ENCODE assay signal across 12 mouse cellular contexts in the genomic region with DNA sequence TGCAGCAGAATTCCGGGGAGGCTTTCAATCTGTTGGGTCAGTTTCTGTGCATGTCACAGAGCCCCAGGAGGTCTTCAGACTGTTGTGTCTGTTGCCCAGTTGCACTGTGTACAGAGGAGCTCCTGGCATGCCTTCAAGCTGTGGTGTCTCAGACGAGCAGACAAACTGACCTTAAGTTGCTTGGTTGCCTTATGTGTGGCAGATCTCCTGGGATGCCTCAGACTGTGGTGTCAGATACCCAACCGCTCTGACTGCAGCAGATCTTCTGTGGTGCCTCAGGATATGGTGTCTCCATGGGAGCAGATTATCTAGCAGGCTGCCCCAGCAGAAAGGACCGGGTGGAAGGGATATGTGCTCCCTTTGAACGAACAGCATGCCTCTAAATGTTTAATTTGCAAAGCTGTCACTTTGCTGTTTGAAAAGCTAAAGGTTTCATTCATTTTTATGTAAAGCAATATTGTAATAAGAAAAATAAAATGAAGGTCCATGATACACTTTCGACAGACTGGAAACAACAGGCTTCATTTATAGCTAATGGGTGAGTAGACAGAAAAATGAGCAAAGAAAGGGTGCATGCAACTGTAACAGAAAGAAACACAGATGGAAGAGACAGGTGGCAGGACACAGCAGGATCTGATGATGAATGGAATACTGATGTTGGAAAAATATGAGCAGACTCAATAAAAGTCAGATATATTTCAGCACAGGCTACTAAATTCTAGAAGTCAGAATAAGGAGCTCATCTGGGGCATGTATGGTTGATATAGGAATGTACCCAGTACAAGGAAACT.
DNase-seq lines count a peak whose midpoint lies in the region; ATAC-seq lines count a peak whose summit lies in the region.
"Had no signal": no experiment of that assay in that cellular context is flagged by ENCODE, and none has a peak within 500 bp of the region (broad histone marks: within the 10 kb centered on the region; RNA-seq: fewer than 3 reads in every experiment).

No protein-coding gene starts in this region.

- H3K4me1 ChIP-seq in midbrain, embryonic 14.5 days (ENCODE audit: control insufficient read depth, insufficient read depth, low read length), result no peaks in the 10 kb centered on the region
- no peaks in the 10 kb centered on the region for H3K4me1 ChIP-seq in midbrain, embryonic 15.5 days
- no peaks in the 10 kb centered on the region for H3K4me1 ChIP-seq in neural tube, embryonic 15.5 days
- H3K4me1 ChIP-seq in heart, embryonic 12.5 days (replicated peaks), result no peaks in the 10 kb centered on the region
- H3K4me1 ChIP-seq: limb, embryonic 13.5 days had no signal

- no peaks in the 10 kb centered on the region for H3K27me3 ChIP-seq in midbrain, embryonic 14.5 days (ENCODE audit: control insufficient read depth, insufficient read depth, low read length)
- no peaks in the 10 kb centered on the region for H3K27me3 ChIP-seq in midbrain, embryonic 15.5 days (replicated peaks)
- H3K27me3 ChIP-seq in neural tube, embryonic 15.5 days (replicated peaks), result no peaks in the 10 kb centered on the region
- no peaks in the 10 kb centered on the region for H3K27me3 ChIP-seq in heart, embryonic 12.5 days (replicated peaks)
- H3K27me3 ChIP-seq: CH12.LX; limb, embryonic 13.5 days had no signal

- H3K4me2 ChIP-seq in midbrain, embryonic 14.5 days (ENCODE audit: low read length), result no peak overlapping the region
- no peak overlapping the region for H3K4me2 ChIP-seq in midbrain, embryonic 15.5 days
- no peak overlapping the region for H3K4me2 ChIP-seq in neural tube, embryonic 15.5 days
- H3K4me2 ChIP-seq in heart, embryonic 12.5 days, result no peak overlapping the region
- H3K4me2 ChIP-seq: limb, embryonic 13.5 days had no signal

- H3K4me3 ChIP-seq in midbrain, embryonic 14.5 days (replicated peaks; ENCODE audit: low read depth, low read length), result no peak overlapping the region
- no peak overlapping the region for H3K4me3 ChIP-seq in midbrain, embryonic 15.5 days
- H3K4me3 ChIP-seq in neural tube, embryonic 15.5 days (replicated peaks), result no peak overlapping the region
- no peak overlapping the region for H3K4me3 ChIP-seq in heart, embryonic 12.5 days
- H3K4me3 ChIP-seq: heart, adult 2 months; limb, embryonic 13.5 days had no signal

- H3K36me3 ChIP-seq in midbrain, embryonic 14.5 days (ENCODE audit: control insufficient read depth, insufficient read depth, low read length), result no peaks in the 10 kb centered on the region
- H3K36me3 ChIP-seq in midbrain, embryonic 15.5 days (replicated peaks), result no peaks in the 10 kb centered on the region
- no peaks in the 10 kb centered on the region for H3K36me3 ChIP-seq in neural tube, embryonic 15.5 days
- no peaks in the 10 kb centered on the region for H3K36me3 ChIP-seq in heart, embryonic 12.5 days
- H3K36me3 ChIP-seq: limb, embryonic 13.5 days had no signal

- DNase-seq in midbrain, embryonic 14.5 days, result no peak
- DNase-seq in cerebellum, postnatal 36 days, result peak; percentile 20 to 34
- DNase-seq in layer of hippocampus, adult 8-10 months (ENCODE audit: low spot score in 2 of 2), result peak; percentile 8 to 18
- no peak for DNase-seq in lung, adult 18-20 months
- DNase-seq: heart, adult 2 months; kidney, postnatal 14 days had no signal

- H3K9me3 ChIP-seq in midbrain, embryonic 14.5 days (ENCODE audit: control insufficient read depth, low read length), result no peaks in the 10 kb centered on the region
- H3K9me3 ChIP-seq in midbrain, embryonic 15.5 days, result no peaks in the 10 kb centered on the region
- no peaks in the 10 kb centered on the region for H3K9me3 ChIP-seq in neural tube, embryonic 15.5 days (replicated peaks)
- H3K9me3 ChIP-seq in heart, embryonic 12.5 days (replicated peaks), result no peaks in the 10 kb centered on the region
- H3K9me3 ChIP-seq: limb, embryonic 13.5 days had no signal

- no peak overlapping the region for H3K9ac ChIP-seq in midbrain, embryonic 14.5 days (replicated peaks; ENCODE audit: low read length)
- H3K9ac ChIP-seq in midbrain, embryonic 15.5 days, result no peak overlapping the region
- H3K9ac ChIP-seq in neural tube, embryonic 15.5 days (replicated peaks), result no peak overlapping the region
- H3K9ac ChIP-seq in heart, embryonic 12.5 days, result no peak overlapping the region
- H3K9ac ChIP-seq: limb, embryonic 13.5 days had no signal

- WGBS in midbrain, embryonic 14.5 days, result 48% methylated on average over 6 of the region's 6 CpGs
- 37% methylated on average over 6 of the region's 6 CpGs for WGBS in midbrain, embryonic 15.5 days
- 60% methylated on average over 6 of the region's 6 CpGs for WGBS in neural tube, embryonic 15.5 days
- 61% methylated on average over 6 of the region's 6 CpGs for WGBS in heart, embryonic 12.5 days

- 0 out of 2 replicates have a peak, but pooled peaks have one; percentile 20 for ATAC-seq in midbrain, embryonic 14.5 days (ENCODE audit: low FRiP score, low TSS enrichment)
- ATAC-seq in midbrain, embryonic 15.5 days (replicated peaks), result no peak
- no peak for ATAC-seq in neural tube, embryonic 15.5 days (ENCODE audit: low FRiP score)
- ATAC-seq in heart, embryonic 12.5 days (ENCODE audit: insufficient number of reproducible peaks, low FRiP score), result no peak
- ATAC-seq: lung, postnatal 0 days had no signal

- no peak overlapping the region for H3K27ac ChIP-seq in midbrain, embryonic 14.5 days (replicated peaks; ENCODE audit: low read depth, low read length)
- no peak overlapping the region for H3K27ac ChIP-seq in midbrain, embryonic 15.5 days
- no peak overlapping the region for H3K27ac ChIP-seq in neural tube, embryonic 15.5 days (replicated peaks)
- no peak overlapping the region for H3K27ac ChIP-seq in heart, embryonic 12.5 days (ENCODE audit: poor library complexity, severe bottlenecking)
- H3K27ac ChIP-seq: heart, adult 2 months; limb, embryonic 13.5 days had no signal

Comparison
In these comparisons a context has a peak if more than half of its experiments do, and no peak if none do; other contexts are left out.
1. DNase-seq: peak in cerebellum, postnatal 36 days (2 of 2) and layer of hippocampus, adult 8-10 months (2 of 2); none in midbrain, embryonic 14.5 days (single experiment) and lung, adult 18-20 months (0 of 2).